Mouse (Mus musculus) testis, adult 2 months (tissue): Measurements from ENCODE around the gene Fkbp7.

Source experiments
- CTCF ChIP-seq: fragments of 200-500 bp; IDR thresholded peaks from 2 replicates; pipeline ENCODE4 v1.5.1; 2012; ENCODE audit warnings: low read depth, mild to moderate bottlenecking, inconsistent platforms, low read length, moderate library complexity; ENCODE audit not compliant: control insufficient read depth, insufficient read depth, insufficient replicate concordance
- POLR2A ChIP-seq: fragments of 200-500 bp; IDR thresholded peaks from 2 replicates; pipeline ENCODE4 v1.6.1; 2012; ENCODE audit warnings: low read depth, mild to moderate bottlenecking, inconsistent platforms, low read length, moderate library complexity; ENCODE audit not compliant: control insufficient read depth

DNA sequence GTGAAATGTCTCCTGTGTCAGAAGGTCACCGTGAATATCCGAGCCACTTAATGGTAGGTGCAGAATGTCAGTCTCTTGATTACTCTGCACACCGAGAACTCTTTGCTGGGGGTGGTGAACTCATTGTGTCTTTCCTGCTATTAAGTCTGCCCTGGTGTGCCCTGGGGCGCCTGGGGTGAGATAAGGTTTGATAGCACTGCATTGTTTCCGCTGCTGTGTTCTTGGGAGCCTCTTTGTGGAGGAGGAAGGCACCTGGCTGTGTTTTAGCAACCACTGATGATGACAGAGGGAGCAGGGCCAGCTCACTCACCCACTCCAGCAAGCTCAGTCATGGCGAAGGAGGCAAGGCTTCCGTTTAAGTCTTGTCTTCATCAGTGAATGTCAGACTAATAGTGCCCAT, 15.2 kb upstream of the Fkbp7 start:
- TF ChIP-seq CTCF, result no peak
- TF ChIP-seq POLR2A, result no peak
